Mouse (Mus musculus) thymus, postnatal 0 days (tissue): ENCODE measurements at regions not wholly inside any gene's neighbourhood (a gene's known extent, or its start where the extent isn't known, plus 50 kb on each side); places are given as distances from the start of the nearest gene placed in this dataset.

Experiments
- DNase-seq: peaks from one replicate; pipeline ENCODE4 v3.0.0-alpha.2; 2015; ENCODE audit warnings: low spot score

- DNase-seq = no peak
Measured at GRCm38 (mm10) chr15:87091048-87091777, 452.9 kb upstream of the Fam19a5 start.

DNA sequence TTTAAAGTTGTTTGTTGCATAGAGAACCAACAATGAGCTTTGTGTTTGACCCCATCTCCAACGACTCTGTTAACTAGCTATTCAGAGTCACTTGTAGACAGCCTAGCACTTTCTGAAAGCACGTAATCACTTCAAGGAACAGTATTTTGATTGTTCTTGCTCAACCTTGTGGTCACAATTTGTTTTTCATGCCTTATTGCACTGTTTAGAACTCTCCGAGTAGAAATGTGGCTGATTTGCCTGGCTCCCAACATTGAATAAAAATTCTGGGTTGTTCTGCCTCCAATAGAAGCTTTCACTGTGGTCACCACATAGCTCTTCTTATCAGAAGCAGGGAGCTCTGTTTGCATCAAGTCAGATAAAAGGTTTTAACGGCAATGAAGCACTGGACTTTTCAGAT is 446.9 kb upstream of the Fam19a5 start:
- no peak for DNase-seq

GRCm38 (mm10) chr15:87101146-87101545 is 443.0 kb upstream of the Fam19a5 start:
- no peak for DNase-seq

GRCm38 (mm10) chr15:87102211-87102610 is 441.9 kb upstream of the Fam19a5 start:
- no peak for DNase-seq

DNA sequence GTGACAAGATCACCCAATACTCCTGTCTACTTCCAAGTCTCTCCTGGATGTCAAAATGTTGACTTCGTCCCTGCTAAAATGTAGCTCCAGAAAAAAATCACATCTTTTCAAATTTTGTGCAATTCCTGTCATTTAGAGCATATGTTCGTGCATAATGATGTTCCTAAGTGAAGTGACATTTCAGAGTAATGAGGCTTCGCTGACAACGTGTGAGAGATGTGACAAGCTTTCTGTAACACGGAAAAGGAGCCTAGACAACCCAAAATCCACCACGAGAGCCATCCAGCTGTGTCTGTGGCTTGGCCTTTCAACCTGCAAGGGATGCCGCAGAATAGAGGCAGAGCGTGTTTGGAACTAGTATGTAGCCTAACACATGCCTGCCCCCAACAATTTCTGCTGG is 438.1 kb upstream of the Fam19a5 start:
- no peak for DNase-seq

GRCm38 (mm10) chr15:87107701-87108100 is 436.4 kb upstream of the Fam19a5 start:
- DNase-seq = no peak

DNA sequence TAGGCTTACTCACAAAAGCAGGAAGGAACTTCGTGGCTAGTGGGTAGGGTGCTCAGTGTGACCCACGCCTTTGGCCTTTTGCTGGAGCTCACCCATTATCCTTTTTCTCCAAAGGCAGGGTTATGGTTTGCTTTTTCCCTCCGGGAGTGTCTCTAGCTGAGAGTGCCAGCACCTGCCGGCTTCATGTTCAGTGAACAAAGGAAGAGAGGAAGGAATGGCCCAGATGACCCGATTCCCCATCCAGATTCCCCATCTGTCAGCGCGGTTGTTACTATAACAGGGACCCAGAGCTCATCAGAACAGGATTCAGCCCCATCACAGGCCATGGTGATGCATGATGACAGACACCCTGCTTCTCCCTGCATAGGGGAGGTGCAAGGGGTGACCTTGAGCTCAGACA is 435.7 kb upstream of the Fam19a5 start:
- no peak for DNase-seq

DNA sequence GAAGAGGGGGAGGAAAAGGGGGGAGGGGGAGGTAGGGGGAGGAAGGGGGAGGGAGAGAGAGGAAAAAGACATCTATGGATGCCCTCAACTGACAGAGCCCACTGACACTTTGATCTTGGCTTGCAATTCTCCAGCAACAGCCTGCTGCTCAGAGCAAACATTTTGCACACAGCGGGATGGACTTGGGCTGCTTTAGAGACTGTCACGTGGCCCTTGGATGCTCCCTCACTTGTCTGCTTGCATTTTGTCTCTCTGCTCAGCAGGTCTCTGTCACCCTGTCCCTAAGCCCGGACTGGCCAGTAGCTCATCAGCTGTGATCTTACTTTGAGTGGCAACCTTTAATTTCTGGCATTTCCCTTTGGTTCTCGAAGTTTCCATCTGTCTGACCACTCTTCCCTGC is 421.4 kb upstream of the Fam19a5 start:
- DNase-seq = no peak

GRCm38 (mm10) chr15:87125427-87126148 is 418.5 kb upstream of the Fam19a5 start:
- DNase-seq = no peak

GRCm38 (mm10) chr15:87138870-87139269 is 405.2 kb upstream of the Fam19a5 start:
- DNase-seq = no peak

GRCm38 (mm10) chr15:87169136-87169535 is 375.0 kb upstream of the Fam19a5 start:
- no peak for DNase-seq

GRCm38 (mm10) chr15:87170890-87171289 is 373.2 kb upstream of the Fam19a5 start:
- DNase-seq = no peak

GRCm38 (mm10) chr15:87173096-87173495 is 371.0 kb upstream of the Fam19a5 start:
- no peak for DNase-seq

- no peak for DNase-seq
Measured at GRCm38 (mm10) chr15:87178646-87179045, 365.5 kb upstream of the Fam19a5 start.

DNA sequence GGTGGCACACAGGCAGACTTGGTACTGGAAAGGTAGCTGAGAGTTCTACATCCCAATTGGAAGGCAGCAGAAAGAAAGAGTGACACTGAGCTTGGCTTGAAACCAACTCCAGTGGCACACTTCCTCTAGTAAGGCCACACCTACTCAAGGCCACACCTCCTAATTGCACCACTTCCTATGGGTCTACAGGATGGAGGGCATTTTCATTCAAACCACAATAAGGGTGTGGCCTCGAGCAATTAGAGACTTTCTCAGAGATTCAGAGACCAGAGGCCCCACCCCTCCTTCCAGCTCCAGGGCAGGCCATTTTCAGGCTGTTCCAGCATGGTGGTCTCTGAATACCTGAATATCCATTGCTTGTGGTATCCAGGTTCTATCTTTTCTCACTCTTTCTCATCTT is 363.3 kb upstream of the Fam19a5 start:
- no peak for DNase-seq

- DNase-seq = no peak
Measured at GRCm38 (mm10) chr15:87184248-87184647, 359.9 kb upstream of the Fam19a5 start.

DNA sequence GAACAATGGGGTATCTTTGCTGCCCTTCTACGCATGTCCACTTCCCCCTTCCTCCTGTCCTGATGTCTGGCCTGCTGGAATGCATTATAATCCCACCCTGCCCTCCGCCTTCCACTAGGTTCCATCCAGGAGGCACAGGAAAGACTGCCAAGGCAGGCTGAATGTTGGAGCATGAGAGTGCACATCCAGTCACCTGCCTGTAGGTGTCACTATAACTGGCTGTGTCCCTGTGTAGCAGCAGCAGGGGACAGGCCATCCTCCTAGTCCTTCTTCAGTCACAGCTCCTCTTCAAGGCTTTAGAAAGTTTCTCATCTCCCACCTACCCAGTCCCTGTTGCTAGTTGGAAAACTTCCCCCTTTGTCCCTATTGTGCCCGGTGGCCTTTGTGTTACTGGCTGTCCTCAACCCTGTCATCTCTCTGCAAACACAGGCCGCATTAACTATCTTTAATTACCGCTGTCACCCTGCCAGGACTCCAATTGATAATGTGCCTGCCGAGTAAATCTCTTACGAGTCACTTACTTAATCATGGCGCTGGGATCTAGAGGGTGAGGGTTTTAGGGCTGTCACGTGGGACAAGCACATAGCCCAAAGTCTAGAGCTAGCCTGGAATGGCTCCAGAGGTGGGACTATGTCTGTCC is 355.2 kb upstream of the Fam19a5 start:
- DNase-seq = no peak

- DNase-seq = no peak
Measured at GRCm38 (mm10) chr15:87191901-87192300, 352.2 kb upstream of the Fam19a5 start.

GRCm38 (mm10) chr15:87196306-87196893 is 347.7 kb upstream of the Fam19a5 start:
- DNase-seq = no peak

DNA sequence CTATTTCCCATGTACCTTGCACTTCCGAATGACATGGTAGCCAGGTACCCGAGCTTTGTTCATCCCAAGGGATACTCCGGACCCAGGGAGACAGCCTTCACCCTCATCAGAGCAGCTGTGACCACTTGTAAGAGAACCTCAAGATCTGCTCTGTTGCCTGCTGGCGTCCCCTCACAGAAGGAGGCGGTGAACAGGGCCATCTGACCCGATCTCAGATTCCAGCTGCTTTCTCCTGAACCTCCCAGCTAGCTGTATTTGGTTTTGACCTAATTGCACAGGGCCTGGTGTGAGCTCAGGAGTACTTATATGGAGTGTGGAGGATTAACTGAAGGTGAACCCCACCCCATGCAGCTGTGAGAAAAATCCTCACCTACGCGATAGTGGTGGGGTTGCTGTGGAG is 344.5 kb upstream of the Fam19a5 start:
- no peak for DNase-seq

DNA sequence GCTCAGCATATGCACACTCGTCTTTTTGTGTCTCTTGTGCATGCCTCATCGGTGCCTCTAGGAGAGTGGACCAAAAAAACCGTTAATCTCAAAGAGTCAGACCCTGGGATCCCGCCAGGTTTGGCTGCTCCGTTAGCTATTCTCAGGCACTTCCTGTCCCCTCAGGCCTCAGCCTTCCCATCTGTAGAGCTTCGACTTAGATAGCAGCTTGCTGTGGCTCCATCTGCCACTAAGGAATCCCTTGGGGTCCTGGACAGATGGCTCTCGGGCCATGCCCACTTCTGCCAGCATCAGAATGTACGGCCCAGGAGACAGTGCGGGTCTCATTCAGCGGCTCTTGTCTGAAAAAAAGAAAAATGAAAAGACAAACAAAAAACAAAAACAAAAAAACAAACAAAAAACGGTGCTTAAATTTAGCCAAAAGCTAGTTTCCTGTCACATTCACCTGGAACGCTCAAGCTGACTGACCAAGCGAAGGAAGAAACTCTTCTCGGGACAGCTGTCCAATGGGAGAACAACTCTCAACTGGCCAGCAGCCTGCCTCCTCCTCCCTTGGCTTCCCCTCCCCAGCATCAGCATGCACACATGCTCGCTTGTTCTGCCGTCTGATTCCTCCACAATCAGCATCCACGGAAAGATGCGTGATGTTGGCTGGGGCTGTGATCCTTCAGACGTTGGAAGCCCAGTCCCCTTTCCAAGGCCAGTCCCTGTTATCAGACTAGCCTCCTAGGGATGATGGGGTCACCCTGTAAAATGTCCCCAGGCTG is 343.6 kb upstream of the Fam19a5 start:
- no peak for DNase-seq
